Mouse (Mus musculus): Measurements from ENCODE around the gene Rhobtb3.
"Not testable (repeated sequence)": the region's sequence is repeated elsewhere in the genome, so short reads cannot be mapped to it uniquely, and the experiment has no call there.

The Rhobtb3 gene

DNA sequence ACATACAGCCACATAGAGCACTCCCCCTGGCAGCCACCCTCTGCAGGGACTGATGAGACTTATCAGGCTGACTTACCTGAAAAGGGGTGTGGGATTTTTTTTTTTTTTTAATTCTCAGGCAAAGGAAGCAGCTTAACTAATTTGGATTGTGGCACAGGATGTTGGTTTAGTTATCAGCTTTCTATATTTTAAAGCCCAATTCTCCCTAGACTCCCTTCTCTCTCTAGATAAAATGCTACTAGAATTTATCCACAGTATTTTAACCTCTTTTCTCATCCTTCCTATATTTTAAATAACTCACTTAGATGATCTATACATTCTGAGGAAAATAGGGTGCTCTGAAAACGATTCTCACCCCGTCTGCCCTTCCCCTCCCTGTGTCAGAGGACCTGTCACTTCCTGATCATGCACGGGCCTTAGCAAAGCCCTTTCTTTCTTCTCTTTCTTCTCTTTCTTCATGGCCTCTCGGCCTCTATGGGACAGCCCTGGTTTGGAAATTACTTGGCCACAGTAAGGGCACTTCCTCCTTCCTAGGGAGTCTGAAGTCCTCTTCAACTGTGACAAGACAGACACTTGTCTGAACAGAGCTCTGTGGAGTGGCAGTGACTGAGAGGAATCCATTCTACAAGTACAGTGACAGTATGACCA lies 98.1 kb downstream of the Rhobtb3 start:
- DNase-seq (ENCODE audit: low read depth, low spot score) = no peak

GRCm38 (mm10) chr13:75844833-75845518 lies 98.7 kb downstream of the Rhobtb3 start:
- no peak for DNase-seq (ENCODE audit: low read depth, low spot score)

GRCm38 (mm10) chr13:75843993-75844683 lies 99.6 kb downstream of the Rhobtb3 start:
- no peak for DNase-seq (ENCODE audit: low read depth, low spot score)

GRCm38 (mm10) chr13:75843331-75843730 lies 100.4 kb downstream of the Rhobtb3 start:
- no peak for DNase-seq (ENCODE audit: low read depth, low spot score)

- DNase-seq (ENCODE audit: low read depth, low spot score) = no peak
Observed at GRCm38 (mm10) chr13:75841950-75842349, 101.8 kb downstream of the Rhobtb3 start.

DNA sequence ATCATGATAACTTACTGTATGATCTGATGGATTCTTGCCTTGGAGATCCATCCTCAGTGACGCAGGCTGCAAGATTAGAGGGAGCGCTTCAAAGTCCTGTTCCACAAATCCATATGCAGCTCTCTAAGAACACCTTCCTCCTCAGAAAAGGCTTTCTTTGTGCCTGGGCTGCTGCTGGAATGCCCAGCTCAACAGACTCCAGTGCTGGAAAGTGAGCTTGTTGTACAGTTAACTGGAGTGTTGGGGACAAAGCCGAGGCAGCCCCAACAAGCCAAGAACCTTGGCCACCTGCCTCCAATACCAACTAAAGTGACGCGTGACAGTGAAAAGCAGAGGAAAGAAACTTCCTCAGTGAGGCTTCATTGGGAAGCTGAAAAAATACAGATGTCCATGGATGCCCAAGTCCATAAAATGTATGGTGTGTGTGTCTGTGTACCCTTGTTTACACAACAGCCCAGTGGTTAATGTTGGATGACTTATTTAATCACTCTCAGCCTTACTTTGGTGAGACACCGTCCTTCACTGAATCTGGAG lies 102.9 kb downstream of the Rhobtb3 start:
- no peak for DNase-seq (ENCODE audit: low read depth, low spot score)

DNA sequence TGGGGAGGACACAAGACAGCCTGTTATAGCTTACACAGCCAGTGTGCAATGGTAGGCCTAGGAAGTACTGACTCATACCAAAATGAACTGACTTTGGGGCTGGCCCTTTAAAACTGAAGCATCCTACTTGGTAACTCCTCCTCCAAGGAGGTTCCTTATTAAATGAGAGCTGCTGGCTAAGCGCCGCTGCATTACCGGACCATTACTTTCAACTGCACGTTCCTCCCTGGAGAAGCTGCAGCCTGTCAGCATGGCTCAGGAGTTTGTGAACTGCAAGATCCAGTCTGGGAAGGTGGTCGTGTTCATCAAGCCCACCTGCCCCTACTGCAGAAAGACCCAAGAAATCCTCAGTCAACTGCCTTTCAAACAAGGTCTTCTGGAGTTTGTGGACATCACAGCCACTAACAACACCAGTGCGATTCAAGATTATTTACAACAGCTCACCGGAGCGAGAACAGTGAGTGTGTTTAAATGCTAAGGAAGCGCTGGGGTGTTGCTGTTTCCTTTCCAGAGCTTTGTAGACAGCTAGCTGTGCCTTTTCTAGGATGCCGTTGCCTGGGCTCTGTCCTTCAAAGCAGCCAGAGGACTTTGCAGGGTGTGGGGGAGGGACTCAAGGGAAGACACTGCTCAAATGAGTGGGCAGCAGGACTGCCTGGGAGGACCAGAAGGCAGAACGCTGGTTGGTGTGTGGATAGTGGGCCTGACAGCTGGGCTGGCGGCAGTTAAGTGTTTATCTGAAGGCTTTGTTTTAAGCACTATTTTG lies 103.8 kb downstream of the Rhobtb3 start, which contains the start of gene Glrx:
Gene Glrx (plus strand): TSS at position 150 of the 763 bp plus-strand sequence.
- peak; percentile 67 for DNase-seq (ENCODE audit: low read depth, low spot score)

DNA sequence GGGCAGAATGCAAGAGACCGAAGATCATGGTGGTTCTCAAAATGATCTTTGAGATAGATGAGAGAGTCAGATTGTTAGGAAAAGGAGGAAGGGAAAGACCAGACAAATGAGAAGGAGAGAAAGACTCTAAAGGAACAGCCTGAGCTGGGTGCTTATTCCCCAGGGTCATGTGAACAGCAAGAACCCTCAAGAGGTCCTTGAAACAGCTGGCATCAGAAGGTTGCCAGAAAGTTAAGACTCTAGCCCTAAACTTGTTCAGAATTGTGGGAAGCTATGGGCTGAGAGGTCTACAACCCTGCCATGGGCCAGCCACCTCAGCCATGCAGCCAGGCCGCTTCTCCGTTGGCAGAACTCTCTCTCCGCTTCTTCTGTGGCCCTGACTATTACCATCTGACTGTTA lies 105.2 kb downstream of the Rhobtb3 start:
- DNase-seq (ENCODE audit: low read depth, low spot score) = no peak

- no peak for DNase-seq (ENCODE audit: low read depth, low spot score)
Observed at GRCm38 (mm10) chr13:75835461-75835860, 108.3 kb downstream of the Rhobtb3 start.

DNA sequence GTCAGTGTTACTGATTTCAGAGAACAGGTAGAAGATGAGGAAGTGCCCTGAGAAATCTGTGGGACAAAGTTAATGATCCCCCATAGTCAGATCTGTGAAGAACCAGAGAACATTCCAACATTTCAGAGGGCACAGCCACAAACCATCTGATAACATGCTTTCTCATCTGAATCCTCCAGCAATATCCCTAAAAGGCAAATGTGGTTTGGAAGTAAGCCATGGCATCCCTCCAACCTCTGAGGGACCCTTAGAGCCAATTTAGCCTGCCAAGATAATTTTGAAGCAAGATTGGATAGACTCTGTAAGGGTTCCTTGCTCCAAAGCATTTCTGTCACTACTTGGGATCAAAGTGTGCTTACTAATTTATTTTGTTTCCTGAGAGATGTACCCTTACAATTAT lies 110.2 kb downstream of the Rhobtb3 start:
- no peak for DNase-seq (ENCODE audit: low read depth, low spot score)

GRCm38 (mm10) chr13:75832697-75833096 lies 111.0 kb downstream of the Rhobtb3 start:
- no peak for DNase-seq (ENCODE audit: low read depth, low spot score)

GRCm38 (mm10) chr13:75831710-75832109 lies 112.0 kb downstream of the Rhobtb3 start:
- DNase-seq (ENCODE audit: low read depth, low spot score) = no peak

GRCm38 (mm10) chr13:75830708-75831107 lies 113.0 kb downstream of the Rhobtb3 start:
- no peak for DNase-seq (ENCODE audit: low read depth, low spot score)

DNA sequence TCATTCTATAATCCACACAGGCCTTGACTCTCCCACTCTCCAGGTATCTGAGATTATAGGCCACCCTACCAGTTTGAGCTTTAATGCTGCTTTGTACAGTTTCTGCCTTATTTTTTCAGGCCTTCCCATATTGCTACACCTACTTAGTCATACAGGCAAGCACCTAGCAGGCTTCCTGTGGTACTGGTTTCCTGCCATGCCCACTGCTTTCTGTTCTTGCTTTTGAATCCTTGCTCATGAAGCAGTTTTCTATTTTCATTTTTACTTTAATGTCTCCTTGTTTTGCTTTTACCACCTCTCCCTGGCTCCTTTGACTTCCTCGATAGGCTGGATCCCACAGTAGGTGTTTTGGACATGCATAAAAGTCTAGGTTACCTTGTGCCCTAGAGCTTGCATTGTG lies 118.3 kb downstream of the Rhobtb3 start:
- DNase-seq (ENCODE audit: low read depth, low spot score) = no peak

- no peak for DNase-seq (ENCODE audit: low read depth, low spot score)
Observed at GRCm38 (mm10) chr13:75824611-75825319, 119.0 kb downstream of the Rhobtb3 start.

GRCm38 (mm10) chr13:75823201-75823600 lies 120.5 kb downstream of the Rhobtb3 start:
- DNase-seq (ENCODE audit: low read depth, low spot score) = no peak

DNA sequence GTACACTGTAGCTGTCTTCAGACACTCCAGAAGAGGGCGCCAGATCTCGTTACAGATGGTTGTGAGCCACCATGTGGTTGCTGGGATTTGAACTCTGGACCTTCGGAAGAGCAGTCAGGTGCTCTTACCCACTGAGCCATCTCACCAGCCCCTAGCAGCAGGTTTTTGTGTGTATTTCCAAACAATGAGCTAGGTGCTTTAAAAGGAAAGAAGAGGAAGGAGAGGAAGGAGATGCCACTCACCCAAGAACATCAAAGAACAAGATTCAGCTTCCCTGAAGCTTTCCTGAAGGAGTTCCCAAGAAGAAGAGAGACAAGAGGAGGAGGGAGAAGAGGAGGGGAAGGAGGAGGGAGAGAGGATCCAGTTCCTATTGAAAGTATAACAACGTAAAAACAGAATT lies 121.4 kb downstream of the Rhobtb3 start:
- DNase-seq (ENCODE audit: low read depth, low spot score) = not testable (repeated sequence)

GRCm38 (mm10) chr13:75819898-75820297 lies 123.8 kb downstream of the Rhobtb3 start:
- DNase-seq (ENCODE audit: low read depth, low spot score) = no peak

Data from mesoderm, embryonic 11.5 days (tissue).